In the genomic region with DNA sequence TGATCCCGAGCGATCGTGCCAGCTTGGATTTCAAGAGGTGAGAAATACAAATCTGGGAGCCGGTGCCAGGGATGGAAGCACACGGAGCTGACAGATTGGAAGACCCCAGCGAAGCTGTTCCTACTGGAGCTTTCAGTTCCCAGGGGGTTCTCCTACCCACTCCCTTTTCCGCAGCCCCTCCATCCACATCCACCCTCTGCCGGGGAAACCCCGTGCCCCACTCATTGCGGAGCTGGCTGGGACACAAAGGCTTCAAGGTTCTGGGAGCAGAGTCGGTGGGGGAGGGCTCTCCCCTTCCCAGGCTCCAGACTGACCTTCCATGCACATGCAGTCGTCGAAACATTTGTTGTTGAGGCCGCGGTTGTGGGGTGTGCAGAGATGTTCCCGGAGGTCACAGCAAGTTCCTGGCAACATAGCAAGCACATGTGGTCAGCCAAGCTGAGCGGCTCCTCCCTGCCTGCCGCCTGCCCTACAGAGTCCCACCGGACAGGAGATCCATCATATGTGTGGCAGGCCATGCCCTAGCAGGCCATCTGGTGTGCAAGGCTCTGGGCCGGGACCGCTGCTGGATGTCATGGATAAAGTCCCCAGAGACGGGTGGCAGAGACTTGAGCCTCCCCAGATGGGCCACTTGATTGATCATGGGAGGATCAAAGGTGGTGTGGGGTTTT, we compare ENCODE assay signal across 8 mouse cellular contexts. TPM values are rescaled to one million over a fixed set of nuclear protein-coding genes. Genes with fewer than 3 reads are reported as not detected.
A peak's percentile ranks its signal among the peaks of the same experiment; 100 is the strongest.
DNase-seq lines count a peak whose midpoint lies in the region; ATAC-seq and TF ChIP-seq lines count a peak whose summit lies in the region.

No protein-coding gene starts in this region.

- no peak overlapping the region for H3K4me2 ChIP-seq in hindbrain, embryonic 16.5 days (ENCODE audit: low read length)

- H3K4me3 ChIP-seq in kidney, adult 2 months (ENCODE audit: insufficient read depth, low read depth, low read length) = no peak overlapping the region
- H3K4me3 ChIP-seq in E14TG2a.4 (replicated peaks; ENCODE audit: low read length) = peak overlapping the region; percentile 61
- H3K4me3 ChIP-seq in hindbrain, embryonic 16.5 days (ENCODE audit: low read length) = no peak overlapping the region

- no peak overlapping the region for H3K27ac ChIP-seq in kidney, adult 2 months (ENCODE audit: insufficient read depth, low read depth, low read length)
- peak overlapping the region; percentile 11; the same call in 1 of the 2 replicates for H3K27ac ChIP-seq in hindbrain, embryonic 16.5 days (ENCODE audit: low read depth, low read length)

- no peaks in the 10 kb centered on the region for H3K4me1 ChIP-seq in kidney, adult 2 months (ENCODE audit: control insufficient read depth, insufficient read depth, low read length)
- peaks cover 41% of the 10 kb centered on the region for H3K4me1 ChIP-seq in E14TG2a.4 (replicated peaks; ENCODE audit: low read depth, low read length)
- H3K4me1 ChIP-seq in hindbrain, embryonic 16.5 days (ENCODE audit: control insufficient read depth, insufficient read depth, low read depth, low read length) = no peaks in the 10 kb centered on the region

- TF ChIP-seq POLR2A in kidney, adult 2 months (IDR thresholded peaks at IDR 0.05; ENCODE audit: low read depth, low read length) = no peak

- H3K27me3 ChIP-seq in kidney, adult 2 months (replicated peaks; ENCODE audit: control insufficient read depth, insufficient read depth, low read length) = no peaks in the 10 kb centered on the region
- peaks cover 24% of the 10 kb centered on the region for H3K27me3 ChIP-seq in E14TG2a.4 (ENCODE audit: insufficient read depth, low read length)
- no peaks in the 10 kb centered on the region for H3K27me3 ChIP-seq in hindbrain, embryonic 16.5 days (replicated peaks; ENCODE audit: control insufficient read depth, insufficient read depth, low read length)

- H3K36me3 ChIP-seq in kidney, adult 2 months (ENCODE audit: control insufficient read depth, insufficient read depth, low read length) = no peaks in the 10 kb centered on the region
- H3K36me3 ChIP-seq in E14TG2a.4 (ENCODE audit: insufficient read depth, low read length) = no peaks in the 10 kb centered on the region
- peaks cover 4% of the 10 kb centered on the region; the same call in 1 of the 2 replicates for H3K36me3 ChIP-seq in hindbrain, embryonic 16.5 days (ENCODE audit: control insufficient read depth, insufficient read depth, low read length)

- ATAC-seq in hindbrain, embryonic 16.5 days = peak; percentile 74
- no peak for ATAC-seq in erythroblast, adult 5-6 weeks (replicated peaks; ENCODE audit: low FRiP score, poor library complexity, severe bottlenecking)

- no peaks in the 10 kb centered on the region for H3K9me3 ChIP-seq in E14TG2a.4 (ENCODE audit: low read length)
- H3K9me3 ChIP-seq in hindbrain, embryonic 16.5 days (ENCODE audit: control insufficient read depth, low read length) = no peaks in the 10 kb centered on the region

- TF ChIP-seq CTCF in kidney, adult 2 months (conservative IDR thresholded peaks at IDR 0.05; ENCODE audit: insufficient read depth, insufficient read length, low read depth, low read length) = no peak
- TF ChIP-seq CTCF in E14TG2a.4 (conservative IDR thresholded peaks at IDR 0.05; ENCODE audit: low read length) = no peak

- peak; percentile 24 for DNase-seq in kidney, adult 2 months
- no peak for DNase-seq in kidney, adult 11 months
- DNase-seq in 3T3-L1 (ENCODE audit: low read depth, low spot score) = peak; percentile 83
- DNase-seq in frontal cortex, postnatal 36 days (ENCODE audit: low spot score in 2 of 2) = no peak
- DNase-seq in cerebellum, adult 11 months = no peak

- H3K9ac ChIP-seq in hindbrain, embryonic 16.5 days (ENCODE audit: low read depth, low read length) = no peak overlapping the region

- WGBS in kidney, adult 2 months = 13% methylated on average over 22 of the region's 22 CpGs
- 32% methylated on average over 22 of the region's 22 CpGs for WGBS in hindbrain, embryonic 16.5 days

RNA-seq across cellular contexts. Expression of gene Agtrap, which starts 19.9 kb away (rescaled TPM):
- 111 and 119 TPM in 2 replicates for polyA plus RNA-seq in kidney, adult 2 months (2012; rRNA removed)
- polyA plus RNA-seq in hindbrain, embryonic 16.5 days (2015; fragmentation: Nextera tagmentation; extraction: Ambion mirVana) = 7.4 and 9.3 TPM in 2 replicates
- total RNA-seq in erythroblast, adult 5-6 weeks (2015; ENCODE audit: low replicate concordance) = 4.6 and 7.3 TPM in 2 replicates
- total RNA-seq in erythroblast, adult 5-6 weeks (2017; ENCODE audit: low replicate concordance) = 7.4 and 9.2 TPM in 2 replicates

RNA-seq across cellular contexts. Expression of gene Mad2l2, which starts 22.4 kb away (rescaled TPM):
- 22.8 and 25.5 TPM in 2 replicates for polyA plus RNA-seq in kidney, adult 2 months (2012; rRNA removed)
- polyA plus RNA-seq in hindbrain, embryonic 16.5 days (2015; fragmentation: Nextera tagmentation; extraction: Ambion mirVana) = 98.0 and 105 TPM in 2 replicates
- total RNA-seq in erythroblast, adult 5-6 weeks (2015; ENCODE audit: low replicate concordance) = 7.3 and 8.6 TPM in 2 replicates
- total RNA-seq in erythroblast, adult 5-6 weeks (2017; ENCODE audit: low replicate concordance) = 3.4 and 7.1 TPM in 2 replicates

RNA-seq across cellular contexts. Expression of gene Draxin, which starts 22.7 kb away (rescaled TPM):
- 0.03 and 0.11 TPM in 2 replicates for polyA plus RNA-seq in kidney, adult 2 months (2012; rRNA removed)
- 12.0 and 14.9 TPM in 2 replicates for polyA plus RNA-seq in hindbrain, embryonic 16.5 days (2015; fragmentation: Nextera tagmentation; extraction: Ambion mirVana)
- total RNA-seq in erythroblast, adult 5-6 weeks (2015; ENCODE audit: low replicate concordance) = 0.42 TPM in 1 of 2 replicates, not detected in the other
- 0.84 TPM in 1 of 2 replicates, not detected in the other for total RNA-seq in erythroblast, adult 5-6 weeks (2017; ENCODE audit: low replicate concordance)

RNA-seq across cellular contexts. Expression of gene Fbxo6, which starts 44.2 kb away (rescaled TPM):
- polyA plus RNA-seq in kidney, adult 2 months (2012; rRNA removed) = 58.2 and 63.4 TPM in 2 replicates
- polyA plus RNA-seq in hindbrain, embryonic 16.5 days (2015; fragmentation: Nextera tagmentation; extraction: Ambion mirVana) = 20.3 and 22.9 TPM in 2 replicates
- total RNA-seq in erythroblast, adult 5-6 weeks (2015; ENCODE audit: low replicate concordance) = 2.7 and 3.3 TPM in 2 replicates
- 1.3 and 2.8 TPM in 2 replicates for total RNA-seq in erythroblast, adult 5-6 weeks (2017; ENCODE audit: low replicate concordance)

RNA-seq across cellular contexts. Expression of gene Fbxo44, which starts 52.5 kb away (rescaled TPM):
- polyA plus RNA-seq in kidney, adult 2 months (2012; rRNA removed) = 29.8 and 45.7 TPM in 2 replicates
- polyA plus RNA-seq in hindbrain, embryonic 16.5 days (2015; fragmentation: Nextera tagmentation; extraction: Ambion mirVana) = 104 and 114 TPM in 2 replicates
- total RNA-seq in erythroblast, adult 5-6 weeks (2015; ENCODE audit: low replicate concordance) = not detected in 2 replicates
- 0.43 TPM in 1 of 2 replicates, not detected in the other for total RNA-seq in erythroblast, adult 5-6 weeks (2017; ENCODE audit: low replicate concordance)

Comparison
In these comparisons a context has a peak if more than half of its experiments do, and no peak if none do; other contexts are left out.
1. DNase-seq: peak in kidney, adult 2 months (single experiment) and 3T3-L1 (single experiment); none in kidney, adult 11 months (single experiment), frontal cortex, postnatal 36 days (0 of 2) and cerebellum, adult 11 months (single experiment).
2. RNA of gene Agtrap, which starts 19.9 kb away (polyA plus RNA-seq): 111 to 119 TPM in kidney, adult 2 months; 7.4 to 9.3 TPM in hindbrain, embryonic 16.5 days; every median in the first group is over 10 times any median in the second.
3. RNA of gene Draxin, which starts 22.7 kb away (polyA plus RNA-seq): 12.0 to 14.9 TPM in hindbrain, embryonic 16.5 days; 0.03 to 0.11 TPM in kidney, adult 2 months; every median in the first group is over 10 times any median in the second.